In the genomic region with DNA sequence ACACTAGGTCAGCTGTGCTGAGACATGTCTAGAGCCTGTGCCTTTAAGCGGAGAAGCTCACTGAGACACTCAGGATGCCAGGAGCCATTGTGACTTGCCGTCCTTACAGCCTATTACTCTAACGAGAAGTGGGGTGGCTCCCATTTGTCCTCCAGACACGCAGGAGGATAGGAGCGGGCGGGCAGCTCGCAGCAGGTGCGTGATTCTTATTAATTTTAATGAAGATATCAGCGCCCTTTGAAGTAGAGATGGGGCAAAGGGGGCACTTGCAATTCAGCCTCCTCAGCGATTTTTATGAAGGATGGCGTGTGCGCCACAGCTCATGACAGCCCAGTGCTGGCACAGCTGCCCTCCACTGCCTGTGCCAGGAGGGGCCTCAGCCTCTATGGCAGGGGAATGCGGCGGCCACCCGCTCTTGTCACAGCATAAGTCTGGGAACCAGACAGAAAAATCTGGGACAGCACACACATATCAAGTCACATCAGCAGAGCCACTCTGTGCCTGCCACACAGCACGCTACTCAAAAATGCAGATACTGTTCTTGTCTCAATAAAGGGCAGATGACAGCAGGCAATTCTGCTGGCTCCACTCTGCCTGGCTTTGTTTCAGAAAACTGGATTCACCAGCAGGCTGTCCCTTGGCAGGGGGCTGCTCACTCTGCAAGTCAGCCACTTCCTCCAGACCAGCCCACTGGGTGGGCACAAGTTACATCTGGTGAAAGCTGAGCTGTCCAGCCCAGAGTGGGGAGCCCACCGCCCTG, we compare ENCODE assay signal across 8 mouse cellular contexts. TPM values are rescaled to one million over a fixed set of nuclear protein-coding genes. Genes with fewer than 3 reads are reported as not detected.
DNase-seq lines count a peak whose midpoint lies in the region; ATAC-seq and TF ChIP-seq lines count a peak whose summit lies in the region.
"Had no signal": no experiment of that assay in that cellular context is flagged by ENCODE, and none has a peak within 500 bp of the region (broad histone marks: within the 10 kb centered on the region; RNA-seq: fewer than 3 reads in every experiment).

No protein-coding gene starts in this region.

- H3K4me1 ChIP-seq in ES-E14 (ENCODE audit: control insufficient read depth in 2 of 2, insufficient read depth in 2 of 2, low read length in 2 of 2, poor library complexity in 1 of 2) = peaks cover 0 to 3% of the 10 kb centered on the region in 2 experiments; a peak in 1 of 4 replicates
- no peaks in the 10 kb centered on the region for H3K4me1 ChIP-seq in liver, embryonic 12.5 days

- H3K9ac ChIP-seq in ES-E14 (ENCODE audit: insufficient read depth, low read depth, low read length, poor library complexity, severe bottlenecking) = peak overlapping the region; percentile 37; the same call in 1 of the 2 replicates
- H3K9ac ChIP-seq in liver, embryonic 12.5 days = no peak overlapping the region

- peak overlapping the region; percentile 34 to 35; a peak in 3 of 4 replicates for H3K4me3 ChIP-seq in ES-E14 (ENCODE audit: insufficient read depth in 1 of 2, low read depth in 1 of 2, low read length in 2 of 2, poor library complexity in 1 of 2, severe bottlenecking in 1 of 2)
- H3K4me3 ChIP-seq in liver, embryonic 12.5 days = no peak overlapping the region

- no peak overlapping the region for H3K4me2 ChIP-seq in liver, embryonic 12.5 days

- in situ Hi-C loops in ES-E14 (cut with MboI; ENCODE audit: low sequenced_read_pairs in 2 of 2, unreplicated experiment in 2 of 2) = no loop called here

- no peak for ATAC-seq in liver, embryonic 12.5 days

- no peak overlapping the region for H3K27ac ChIP-seq in ES-E14 (ENCODE audit: insufficient read depth, low read depth, low read length, poor library complexity, severe bottlenecking)
- no peak overlapping the region for H3K27ac ChIP-seq in liver, embryonic 12.5 days

- no peaks in the 10 kb centered on the region for H3K27me3 ChIP-seq in liver, embryonic 12.5 days (replicated peaks)

- no peak for TF ChIP-seq CTCF in brain, embryonic 14.5 days (IDR thresholded peaks at IDR 0.05; ENCODE audit: borderline replicate concordance, extremely low read depth, insufficient read depth, insufficient read length)

- 58% methylated on average over 17 of the region's 17 CpGs for WGBS in liver, embryonic 12.5 days (ENCODE audit: insufficient replicate concordance)

- DNase-seq in ES-E14 (ENCODE audit: low read depth, low spot score) = no peak
- DNase-seq in brain, embryonic 14.5 days (ENCODE audit: low read depth) = peak; percentile 85
- DNase-seq in frontal cortex, postnatal 10 days (ENCODE audit: low spot score in 2 of 2) = peak; percentile 40 to 42
- peak; percentile 46 to 77 for DNase-seq in left cerebral cortex, postnatal 14 days (ENCODE audit: low spot score in 2 of 2)
- no peak for DNase-seq in kidney, adult 18-20 months
- DNase-seq in ovary, postnatal 10 days (ENCODE audit: low spot score) = no peak

- intact Hi-C loops in left cerebral cortex, postnatal 14 days (cut with DNase I) = no loop called here

- TF ChIP-seq POLR2A in brain, embryonic 14.5 days (IDR thresholded peaks at IDR 0.05; ENCODE audit: borderline replicate concordance, extremely low read depth, insufficient read depth, insufficient read length, poor library complexity, severe bottlenecking) = no peak

- no peaks in the 10 kb centered on the region for H3K9me3 ChIP-seq in ES-E14 (ENCODE audit: control insufficient read depth, insufficient read depth, low read depth, low read length)
- H3K9me3 ChIP-seq in liver, embryonic 12.5 days (replicated peaks) = no peaks in the 10 kb centered on the region

- no peaks in the 10 kb centered on the region for H3K36me3 ChIP-seq in ES-E14 (ENCODE audit: control insufficient read depth, insufficient read depth, low read length, poor library complexity, severe bottlenecking)
- no peaks in the 10 kb centered on the region for H3K36me3 ChIP-seq in liver, embryonic 12.5 days

TF ChIP-seq in ES-E14, 5 proteins besides CTCF, POLR2A, EP300 and RAD21:
- TF ChIP-seq MAFK (IDR thresholded peaks at IDR 0.05; ENCODE audit: insufficient read depth, low read depth, low read length) (no peak), HCFC1 (IDR thresholded peaks at IDR 0.05; ENCODE audit: borderline replicate concordance, insufficient read depth, low read length) (no peak), ZNF384 (IDR thresholded peaks at IDR 0.05; ENCODE audit: low read depth, low read length) (no peak), ZC3H11A (IDR thresholded peaks at IDR 0.05; ENCODE audit: borderline replicate concordance, low read depth, low read length) (no peak), CHD2 (IDR thresholded peaks at IDR 0.05; ENCODE audit: low read depth, low read length) (no peak)
TF ChIP-seq in ES-E14: peak in this region for 0.

RNA-seq across cellular contexts. Expression of a gene that starts 15.5 kb away (rescaled TPM):
- 0.18 TPM in 1 of 2 replicates, not detected in the other for total RNA-seq in ES-E14 (2012; rRNA removed)
- polyA plus RNA-seq in brain, embryonic 14.5 days (2012; rRNA removed) = 0.82 and 0.97 TPM in 2 replicates
- under 1 TPM; 0.49 to 0.75 TPM for total RNA-seq in left cerebral cortex, postnatal 14 days (2021)
- polyA plus RNA-seq in liver, embryonic 12.5 days (2016; fragmentation: Nextera tagmentation; extraction: Ambion mirVana) = 17.3 and 18.0 TPM in 2 replicates

RNA-seq across cellular contexts. Expression of a gene that starts 25.4 kb away (rescaled TPM):
- not detected in 2 replicates for total RNA-seq in ES-E14 (2012; rRNA removed)
- polyA plus RNA-seq in brain, embryonic 14.5 days (2012; rRNA removed) = 0.10 TPM in 1 of 2 replicates, not detected in the other
- total RNA-seq in left cerebral cortex, postnatal 14 days (2021) = 1 to 10 TPM in 1 of 2 experiments, under 1 TPM in 1; 0.66 to 1.1 TPM
- polyA plus RNA-seq in liver, embryonic 12.5 days (2016; fragmentation: Nextera tagmentation; extraction: Ambion mirVana) = not detected in 2 replicates
- polyA plus RNA-seq: urinary bladder, adult 2 months had no signal

RNA-seq across cellular contexts. Expression of a gene that starts 28.0 kb away (rescaled TPM):
- 1,340 and 1,705 TPM in 2 replicates for total RNA-seq in ES-E14 (2012; rRNA removed)
- 835 and 914 TPM in 2 replicates for polyA plus RNA-seq in brain, embryonic 14.5 days (2012; rRNA removed)
- 100 to 1,000 TPM; 244 to 277 TPM for total RNA-seq in left cerebral cortex, postnatal 14 days (2021)
- 751 and 752 TPM in 2 replicates for polyA plus RNA-seq in liver, embryonic 12.5 days (2016; fragmentation: Nextera tagmentation; extraction: Ambion mirVana)

RNA-seq across cellular contexts. Expression of a gene that starts 41.7 kb away (rescaled TPM):
- 29.5 and 32.8 TPM in 2 replicates for total RNA-seq in ES-E14 (2012; rRNA removed)
- polyA plus RNA-seq in brain, embryonic 14.5 days (2012; rRNA removed) = 22.1 and 23.6 TPM in 2 replicates
- total RNA-seq in left cerebral cortex, postnatal 14 days (2021) = 10 to 100 TPM; 10.7 to 10.8 TPM
- 17.9 and 19.2 TPM in 2 replicates for polyA plus RNA-seq in liver, embryonic 12.5 days (2016; fragmentation: Nextera tagmentation; extraction: Ambion mirVana)

RNA-seq across cellular contexts. Expression of a gene that starts 55.5 kb away (rescaled TPM):
- total RNA-seq in ES-E14 (2012; rRNA removed) = 0.71 and 1.3 TPM in 2 replicates
- 0.03 and 0.07 TPM in 2 replicates for polyA plus RNA-seq in brain, embryonic 14.5 days (2012; rRNA removed)
- 1 to 10 TPM in 1 of 2 experiments, under 1 TPM in 1; 0.53 to 1.0 TPM for total RNA-seq in left cerebral cortex, postnatal 14 days (2021)
- not detected in 2 replicates for polyA plus RNA-seq in liver, embryonic 12.5 days (2016; fragmentation: Nextera tagmentation; extraction: Ambion mirVana)
- polyA plus RNA-seq: urinary bladder, adult 2 months had no signal

Comparison
In these comparisons a context has a peak if more than half of its experiments do, and no peak if none do; other contexts are left out.
1. DNase-seq: peak in brain, embryonic 14.5 days (single experiment), frontal cortex, postnatal 10 days (2 of 2) and left cerebral cortex, postnatal 14 days (2 of 2); none in ES-E14 (single experiment), kidney, adult 18-20 months (single experiment) and ovary, postnatal 10 days (single experiment).